11 mouse cellular contexts compared by ENCODE assay signal in the genomic region with DNA sequence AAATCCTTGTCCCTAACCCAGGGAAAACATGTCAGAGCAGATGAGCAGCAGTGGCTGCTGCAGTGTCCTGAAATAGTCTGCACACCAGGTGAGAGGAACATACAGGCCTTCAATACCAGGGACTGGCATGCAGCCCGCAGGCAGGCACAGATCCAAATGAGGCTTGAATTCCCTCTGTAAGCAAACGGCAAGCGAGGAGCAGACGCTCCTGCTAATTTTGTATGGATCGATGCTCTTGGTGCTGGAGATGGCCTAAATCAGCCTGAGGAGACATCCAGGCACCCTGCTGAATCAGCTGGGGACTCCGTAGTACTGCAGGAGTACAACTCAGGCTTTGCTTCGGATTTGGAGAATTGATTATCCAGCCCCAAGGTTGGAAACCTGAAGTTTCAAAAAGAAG.
A peak's percentile ranks its signal among the peaks of the same experiment; 100 is the strongest.
DNase-seq lines count a peak whose midpoint lies in the region; ATAC-seq and TF ChIP-seq lines count a peak whose summit lies in the region.
"Had no signal": no experiment of that assay in that cellular context is flagged by ENCODE, and none has a peak within 500 bp of the region (broad histone marks: within the 10 kb centered on the region; RNA-seq: fewer than 3 reads in every experiment).

No protein-coding gene starts in this region.

- no peaks in the 10 kb centered on the region for H3K9me3 ChIP-seq in hindbrain, embryonic 13.5 days
- no peaks in the 10 kb centered on the region for H3K9me3 ChIP-seq in hindbrain, embryonic 11.5 days (ENCODE audit: control insufficient read depth, low read length)
- H3K9me3 ChIP-seq in forebrain, embryonic 16.5 days (ENCODE audit: control insufficient read depth, low read length): no peaks in the 10 kb centered on the region
- H3K9me3 ChIP-seq in lung, postnatal 0 days (ENCODE audit: low read length): no peaks in the 10 kb centered on the region
- H3K9me3 ChIP-seq: heart, embryonic 13.5 days; limb, embryonic 12.5 days; midbrain, embryonic 12.5 days had no signal

- H3K9ac ChIP-seq in hindbrain, embryonic 13.5 days: no peak overlapping the region
- no peak overlapping the region for H3K9ac ChIP-seq in hindbrain, embryonic 11.5 days (ENCODE audit: low read depth, low read length)
- no peak overlapping the region for H3K9ac ChIP-seq in forebrain, embryonic 16.5 days (replicated peaks; ENCODE audit: low read depth, low read length)
- H3K9ac ChIP-seq in lung, postnatal 0 days (replicated peaks; ENCODE audit: low read depth): no peak overlapping the region
- H3K9ac ChIP-seq: heart, embryonic 13.5 days; limb, embryonic 12.5 days; midbrain, embryonic 12.5 days had no signal

- peaks cover 10% of the 10 kb centered on the region for H3K27me3 ChIP-seq in hindbrain, embryonic 13.5 days
- no peaks in the 10 kb centered on the region for H3K27me3 ChIP-seq in hindbrain, embryonic 11.5 days (ENCODE audit: control insufficient read depth, insufficient read depth, low read length)
- no peaks in the 10 kb centered on the region for H3K27me3 ChIP-seq in forebrain, embryonic 16.5 days (replicated peaks; ENCODE audit: control insufficient read depth, insufficient read depth, low read length)
- no peaks in the 10 kb centered on the region for H3K27me3 ChIP-seq in lung, postnatal 0 days (replicated peaks; ENCODE audit: insufficient read depth, low read length)
- no peaks in the 10 kb centered on the region; the same call in 1 of the 2 replicates for H3K27me3 ChIP-seq in thymus, adult 2 months (ENCODE audit: control insufficient read depth, insufficient read depth, low read length)
- H3K27me3 ChIP-seq: heart, embryonic 13.5 days; midbrain, embryonic 12.5 days had no signal

- TF ChIP-seq EP300 in lung, postnatal 0 days (IDR thresholded peaks at IDR 0.05): no peak

- H3K4me2 ChIP-seq in hindbrain, embryonic 13.5 days: no peak overlapping the region
- H3K4me2 ChIP-seq in hindbrain, embryonic 11.5 days (replicated peaks; ENCODE audit: low read depth, low read length): no peak overlapping the region
- H3K4me2 ChIP-seq in forebrain, embryonic 16.5 days (ENCODE audit: low read length): no peak overlapping the region
- H3K4me2 ChIP-seq in lung, postnatal 0 days (replicated peaks; ENCODE audit: low read depth, low read length): no peak overlapping the region
- H3K4me2 ChIP-seq: heart, embryonic 13.5 days; limb, embryonic 12.5 days; midbrain, embryonic 12.5 days had no signal

- no peak overlapping the region for H3K27ac ChIP-seq in hindbrain, embryonic 13.5 days
- H3K27ac ChIP-seq in hindbrain, embryonic 11.5 days (ENCODE audit: low read depth, low read length): no peak overlapping the region
- H3K27ac ChIP-seq in forebrain, embryonic 16.5 days (ENCODE audit: low read length): no peak overlapping the region
- H3K27ac ChIP-seq in lung, postnatal 0 days (ENCODE audit: low read length): no peak overlapping the region
- H3K27ac ChIP-seq in thymus, adult 2 months (ENCODE audit: control insufficient read depth, insufficient read depth, low read length): no peak overlapping the region
- H3K27ac ChIP-seq: heart, embryonic 13.5 days; limb, embryonic 12.5 days; midbrain, embryonic 12.5 days had no signal

- TF ChIP-seq CTCF in lung, postnatal 0 days (IDR thresholded peaks at IDR 0.05): no peak
- TF ChIP-seq CTCF in thymus, adult 2 months (IDR thresholded peaks at IDR 0.05; ENCODE audit: borderline replicate concordance, control insufficient read depth, extremely low read depth, insufficient read depth, low read length, poor library complexity): no peak

- ATAC-seq in hindbrain, embryonic 13.5 days (ENCODE audit: low FRiP score): peak; percentile 49; the same call in 1 of the 2 replicates
- no peak for ATAC-seq in hindbrain, embryonic 11.5 days (ENCODE audit: low FRiP score)
- ATAC-seq in forebrain, embryonic 16.5 days: peak; percentile 61; the same call in 1 of the 2 replicates
- ATAC-seq in lung, postnatal 0 days: no peak

- DNase-seq in hindbrain, embryonic 11.5 days (ENCODE audit: low spot score): no peak
- peak; percentile 8 for DNase-seq in brain, embryonic 18.5 days (ENCODE audit: low read depth, low spot score)
- peak; percentile 26 to 54 for DNase-seq in layer of hippocampus, postnatal 25 days (ENCODE audit: extremely low spot score in 1 of 2, low spot score in 1 of 2)
- no peak for DNase-seq in testis, postnatal 14 days (ENCODE audit: low spot score)
- DNase-seq in lung, postnatal 0 days (ENCODE audit: low spot score): no peak
- DNase-seq in thymus, adult 2 months: no peak

- H3K36me3 ChIP-seq in hindbrain, embryonic 13.5 days: no peaks in the 10 kb centered on the region
- H3K36me3 ChIP-seq in hindbrain, embryonic 11.5 days (ENCODE audit: control insufficient read depth, insufficient read depth, low read length): no peaks in the 10 kb centered on the region
- no peaks in the 10 kb centered on the region for H3K36me3 ChIP-seq in forebrain, embryonic 16.5 days (ENCODE audit: control insufficient read depth, insufficient read depth)
- H3K36me3 ChIP-seq in lung, postnatal 0 days (ENCODE audit: insufficient read depth, low read length): no peaks in the 10 kb centered on the region
- no peaks in the 10 kb centered on the region for H3K36me3 ChIP-seq in thymus, adult 2 months (ENCODE audit: control insufficient read depth, insufficient read depth, low read length)
- H3K36me3 ChIP-seq: heart, embryonic 13.5 days; limb, embryonic 12.5 days; midbrain, embryonic 12.5 days had no signal

- no peak for TF ChIP-seq POLR2A in thymus, adult 2 months (IDR thresholded peaks at IDR 0.05; ENCODE audit: control insufficient read depth, extremely low read depth, insufficient read depth, low read length, poor library complexity)

- H3K4me3 ChIP-seq in hindbrain, embryonic 13.5 days: no peak overlapping the region
- no peak overlapping the region for H3K4me3 ChIP-seq in hindbrain, embryonic 11.5 days (ENCODE audit: low read depth, low read length)
- no peak overlapping the region for H3K4me3 ChIP-seq in forebrain, embryonic 16.5 days (replicated peaks; ENCODE audit: low read length)
- no peak overlapping the region for H3K4me3 ChIP-seq in lung, postnatal 0 days (ENCODE audit: low read depth, low read length)
- no peak overlapping the region for H3K4me3 ChIP-seq in thymus, adult 2 months (ENCODE audit: control insufficient read depth, insufficient read depth, low read length)
- H3K4me3 ChIP-seq: heart, embryonic 13.5 days; limb, embryonic 12.5 days; midbrain, embryonic 12.5 days had no signal

- WGBS in hindbrain, embryonic 13.5 days: 51% methylated on average over 7 of the region's 7 CpGs
- WGBS in hindbrain, embryonic 11.5 days: 68% methylated on average over 7 of the region's 7 CpGs
- 20% methylated on average over 7 of the region's 7 CpGs for WGBS in forebrain, embryonic 16.5 days
- 71% methylated on average over 7 of the region's 7 CpGs for WGBS in lung, postnatal 0 days
- WGBS in thymus, adult 2 months: 96% methylated on average over 7 of the region's 7 CpGs

- H3K4me1 ChIP-seq in hindbrain, embryonic 13.5 days (replicated peaks): no peaks in the 10 kb centered on the region
- H3K4me1 ChIP-seq in hindbrain, embryonic 11.5 days (replicated peaks; ENCODE audit: control insufficient read depth, insufficient read depth, low read length): no peaks in the 10 kb centered on the region
- H3K4me1 ChIP-seq in forebrain, embryonic 16.5 days (replicated peaks; ENCODE audit: control insufficient read depth, insufficient read depth, low read length): peaks cover 6% of the 10 kb centered on the region
- no peaks in the 10 kb centered on the region for H3K4me1 ChIP-seq in lung, postnatal 0 days (ENCODE audit: insufficient read depth, low read depth, low read length)
- H3K4me1 ChIP-seq in thymus, adult 2 months (replicated peaks; ENCODE audit: control insufficient read depth, insufficient read depth, low read length): no peaks in the 10 kb centered on the region
- H3K4me1 ChIP-seq: limb, embryonic 12.5 days had no signal

Comparison
In these comparisons a context has a peak if more than half of its experiments do, and no peak if none do; other contexts are left out.
1. ATAC-seq: peak in hindbrain, embryonic 13.5 days (single experiment) and forebrain, embryonic 16.5 days (single experiment); none in hindbrain, embryonic 11.5 days (single experiment) and lung, postnatal 0 days (single experiment).
2. DNase-seq: peak in brain, embryonic 18.5 days (single experiment) and layer of hippocampus, postnatal 25 days (2 of 2); none in hindbrain, embryonic 11.5 days (single experiment), testis, postnatal 14 days (single experiment), lung, postnatal 0 days (single experiment) and thymus, adult 2 months (single experiment).